Mouse (Mus musculus) brain, embryonic 14.5 days (tissue): ENCODE results near the gene Gstm3. TPM values are rescaled to one million over a fixed set of nuclear protein-coding genes. Genes with fewer than 3 reads are reported as not detected.
A peak's percentile ranks its signal among the peaks of the same experiment; 100 is the strongest.

Source experiments
- DNase-seq: peaks from one replicate; pipeline ENCODE4 v3.0.0-alpha.2; 2011; ENCODE audit warnings: low read depth
- CTCF ChIP-seq: fragments of 200-500 bp; IDR thresholded peaks from 2 replicates; pipeline ENCODE4 v1.5.1; 2012; ENCODE audit warnings: inconsistent platforms, mild to moderate bottlenecking, moderate library complexity, borderline replicate concordance; ENCODE audit not compliant: insufficient read depth, insufficient read length; ENCODE audit errors: extremely low read depth
- POLR2A ChIP-seq: fragments of 200-500 bp; IDR thresholded peaks from 2 replicates; pipeline ENCODE4 v1.6.1; 2012; ENCODE audit warnings: mild to moderate bottlenecking, inconsistent platforms, borderline replicate concordance; ENCODE audit not compliant: poor library complexity, insufficient read depth, insufficient read length, severe bottlenecking; ENCODE audit errors: extremely low read depth
- polyA plus RNA-seq: library from polyadenylated mRNA; depleted of rRNA; stranded (reverse); fragments of >200 nt; gene quantifications from 2 replicates; pipeline ENCODE4 v1.2.3, GENCODE M21; 2012

Gstm3 gene
- polyA plus RNA-seq, 1 experiment = not detected

- DNase-seq = peak; percentile 28
- TF ChIP-seq CTCF = no peak
- no peak for TF ChIP-seq POLR2A
Measured at GRCm38 (mm10) chr3:107939830-107940229, 29.3 kb downstream of the Gstm3 start.

DNA sequence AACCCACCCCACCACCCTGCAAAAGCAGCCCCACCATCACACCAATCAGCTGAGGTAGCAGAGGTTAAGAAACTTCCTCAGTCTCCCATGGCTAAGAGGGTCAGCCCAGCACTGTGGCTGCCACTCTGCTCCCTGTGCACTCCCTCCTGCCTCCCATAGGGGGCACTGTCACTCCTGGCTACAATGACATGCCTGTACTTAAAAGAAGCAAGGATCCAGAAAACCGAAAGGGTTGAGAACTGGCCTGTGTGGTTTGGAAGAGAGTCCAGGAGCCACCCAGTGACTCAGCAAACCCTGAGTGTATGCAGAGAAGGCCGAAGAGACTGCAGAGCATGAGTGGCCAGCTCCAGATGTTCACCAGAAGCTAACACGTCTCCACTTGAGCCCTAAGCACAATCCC, 29.7 kb downstream of the Gstm3 start:
- no peak for TF ChIP-seq POLR2A
- peak; percentile 82 for TF ChIP-seq CTCF
- peak; percentile 32 for DNase-seq

DNA sequence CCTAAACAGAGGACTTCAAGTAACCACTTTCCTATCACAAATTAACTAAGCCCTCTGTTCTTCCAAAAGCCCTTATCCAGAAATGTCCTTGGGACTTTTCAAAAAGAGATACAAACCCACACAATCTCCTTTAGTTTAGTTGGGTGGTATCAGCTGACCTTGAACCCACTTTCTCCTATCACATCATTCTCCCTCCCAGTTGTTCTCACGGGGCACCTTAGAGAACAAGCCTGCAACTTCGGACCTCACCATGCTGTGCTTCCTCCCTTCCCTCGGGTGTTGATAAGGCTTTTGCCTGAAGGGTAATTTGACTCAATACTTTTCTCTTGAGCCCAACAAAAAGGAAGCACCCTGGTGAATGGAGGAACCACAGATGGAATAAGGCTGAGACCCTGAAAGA, 33.2 kb downstream of the Gstm3 start:
- no peak for DNase-seq
- TF ChIP-seq POLR2A (no peak), CTCF (no peak)

DNA sequence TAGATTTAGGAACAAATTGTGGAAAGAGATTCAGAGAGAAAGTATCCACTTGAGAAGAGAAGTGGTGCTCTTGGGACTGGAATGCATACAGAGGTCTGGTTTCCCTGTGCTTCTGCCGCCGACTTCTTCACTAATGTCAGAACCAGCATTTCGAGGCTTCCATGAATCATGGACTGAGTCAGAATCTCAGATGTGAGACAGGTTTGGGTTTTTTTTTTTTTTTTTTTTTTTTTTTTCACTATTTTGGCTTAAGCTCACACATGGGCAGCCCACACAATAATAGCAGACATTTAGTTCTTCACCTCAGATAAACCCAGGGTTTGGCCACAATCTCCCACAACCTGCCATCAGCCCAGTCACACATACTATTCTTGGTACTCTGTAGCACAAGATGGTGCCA, 33.8 kb downstream of the Gstm3 start:
- no peak for TF ChIP-seq POLR2A
- TF ChIP-seq CTCF = no peak
- no peak for DNase-seq

GRCm38 (mm10) chr3:107932128-107932527, 37.0 kb downstream of the Gstm3 start:
- DNase-seq = peak; percentile 31
- TF ChIP-seq POLR2A (no peak), CTCF (no peak)

DNA sequence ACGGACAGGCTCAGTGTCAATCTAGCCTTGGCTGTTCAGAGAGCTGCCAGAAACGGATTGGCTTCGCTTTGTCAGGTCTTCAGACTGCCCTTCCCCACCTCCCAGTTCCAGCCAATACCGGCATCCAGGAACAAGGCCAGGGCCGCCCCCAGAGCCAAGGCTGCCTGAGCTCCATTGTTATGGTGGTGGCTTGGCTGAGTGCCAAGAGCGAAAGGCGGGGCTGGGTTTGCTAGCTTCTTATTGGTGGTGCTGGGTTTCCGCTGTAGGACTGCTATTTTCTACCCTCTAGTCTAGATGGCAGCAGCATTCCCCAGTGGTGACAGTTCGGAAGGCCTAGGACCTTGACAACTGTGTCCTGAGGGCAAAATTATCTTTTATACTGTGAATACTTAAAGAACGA, 37.4 kb downstream of the Gstm3 start, which contains the start of gene Gstm7:
Gstm7 (minus strand) TSS at position 148 of the 400 bp plus-strand sequence.
- TF ChIP-seq POLR2A = no peak
- peak; percentile 27; the same call in 1 of the 2 replicates for TF ChIP-seq CTCF
- DNase-seq = peak; percentile 99

DNA sequence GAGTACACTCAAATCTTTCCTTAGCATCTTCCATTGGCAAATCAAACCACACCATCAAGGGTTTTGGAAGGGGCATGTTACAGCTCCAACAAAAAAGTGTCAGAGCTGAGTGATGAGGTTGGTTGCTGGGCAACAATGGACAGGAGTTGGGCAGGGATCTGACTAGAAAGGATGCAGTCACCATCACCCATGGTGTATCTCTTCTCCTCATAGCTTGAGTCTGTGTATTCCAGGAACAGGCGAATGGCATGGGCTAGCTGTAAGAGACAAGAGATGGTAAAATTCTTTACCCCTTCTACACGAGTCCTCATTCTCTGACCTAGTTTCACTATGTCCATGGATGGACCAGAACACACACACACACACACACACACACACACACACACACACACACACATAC, 37.9 kb downstream of the Gstm3 start:
- DNase-seq = no peak
- TF ChIP-seq POLR2A (no peak), CTCF (no peak)

GRCm38 (mm10) chr3:107929731-107930130, 39.4 kb downstream of the Gstm3 start:
- no peak for TF ChIP-seq POLR2A
- TF ChIP-seq CTCF = no peak

GRCm38 (mm10) chr3:107929243-107929642, 39.8 kb downstream of the Gstm3 start:
- TF ChIP-seq CTCF = no peak
- no peak for TF ChIP-seq POLR2A

More at GRCm38 (mm10) chr3:107929731-107930130, 39.4 kb downstream of the Gstm3 start:
- DNase-seq = no peak

GRCm38 (mm10) chr3:107928691-107929090, 40.4 kb downstream of the Gstm3 start:
- no peak for TF ChIP-seq CTCF
- no peak for DNase-seq

More at GRCm38 (mm10) chr3:107929243-107929642, 39.8 kb downstream of the Gstm3 start:
- DNase-seq = no peak

GRCm38 (mm10) chr3:107927841-107928240, 41.2 kb downstream of the Gstm3 start:
- no peak for DNase-seq
- no peak for TF ChIP-seq CTCF
- TF ChIP-seq POLR2A = no peak

GRCm38 (mm10) chr3:107925335-107925734, 43.7 kb downstream of the Gstm3 start:
- no peak for DNase-seq
- TF ChIP-seq POLR2A (no peak), CTCF (no peak)
